Mouse (Mus musculus) heart, adult 2 months (tissue): Measurements from ENCODE around the gene Pnldc1.

Experiments
- CTCF ChIP-seq: fragments of 200-600 bp; IDR thresholded peaks from 2 replicates; pipeline ENCODE4 v1.8.1; 2022; ENCODE audit warnings: antibody characterized with exemption, mild to moderate bottlenecking, moderate library complexity
- POLR2A ChIP-seq: fragments of 200-500 bp; IDR thresholded peaks from 2 replicates; pipeline ENCODE4 v1.6.1; 2011; ENCODE audit warnings: mild to moderate bottlenecking, low read depth, low read length, control low read depth; ENCODE audit not compliant: insufficient read depth

GRCm38 (mm10) chr17:12897674-12898073, 12.4 kb downstream of the Pnldc1 start:
- no peak for TF ChIP-seq POLR2A
- TF ChIP-seq CTCF: no peak
